11 mouse cellular contexts compared by ENCODE assay signal in genomic region chr7:112787281-112787680, GRCm38 (mm10).
DNase-seq lines count a peak whose midpoint lies in the region; ATAC-seq lines count a peak whose summit lies in the region.
"Had no signal": no experiment of that assay in that cellular context is flagged by ENCODE, and none has a peak within 500 bp of the region (broad histone marks: within the 10 kb centered on the region; RNA-seq: fewer than 3 reads in every experiment).

No protein-coding gene starts in this region.

- intact Hi-C loops in heart, postnatal 25 days (cut with DNase I) = no loop called here

- H3K27ac ChIP-seq in heart, embryonic 16.5 days (ENCODE audit: low read length) = peak overlapping the region; percentile 17
- peak overlapping the region; percentile 77 for H3K27ac ChIP-seq in midbrain, embryonic 13.5 days
- no peak overlapping the region for H3K27ac ChIP-seq in midbrain, embryonic 11.5 days (ENCODE audit: low read depth, low read length)
- peak overlapping the region; percentile 30 for H3K27ac ChIP-seq in limb, embryonic 11.5 days (replicated peaks; ENCODE audit: low read depth, low read length)

- ATAC-seq in heart, embryonic 16.5 days (replicated peaks; ENCODE audit: extremely low read depth, insufficient read depth, low FRiP score) = no peak
- ATAC-seq in midbrain, embryonic 13.5 days = no peak
- ATAC-seq in midbrain, embryonic 11.5 days (ENCODE audit: low FRiP score) = no peak
- ATAC-seq in limb, embryonic 11.5 days (ENCODE audit: insufficient number of reproducible peaks, low FRiP score, low TSS enrichment, low read depth) = no peak
- ATAC-seq: CD4-positive, CD25-positive, alpha-beta regulatory T cell, adult 4 months had no signal

- H3K9ac ChIP-seq in heart, embryonic 16.5 days (ENCODE audit: low read length) = no peak overlapping the region
- H3K9ac ChIP-seq in midbrain, embryonic 13.5 days (replicated peaks) = no peak overlapping the region
- H3K9ac ChIP-seq in midbrain, embryonic 11.5 days (ENCODE audit: low read length) = no peak overlapping the region
- no peak overlapping the region for H3K9ac ChIP-seq in limb, embryonic 11.5 days (ENCODE audit: low read length)

- H3K4me1 ChIP-seq in heart, embryonic 16.5 days (ENCODE audit: control insufficient read depth, insufficient read depth, low read length) = peaks cover 48% of the 10 kb centered on the region
- peaks cover 43% of the 10 kb centered on the region for H3K4me1 ChIP-seq in midbrain, embryonic 13.5 days (replicated peaks)
- peaks cover 27% of the 10 kb centered on the region for H3K4me1 ChIP-seq in midbrain, embryonic 11.5 days (ENCODE audit: control insufficient read depth, insufficient read depth, low read length)
- H3K4me1 ChIP-seq in limb, embryonic 11.5 days (ENCODE audit: control insufficient read depth, insufficient read depth, low read length) = peaks cover 48% of the 10 kb centered on the region

- WGBS in heart, embryonic 16.5 days = 67% methylated on average over 7 of the region's 7 CpGs
- 64% methylated on average over 7 of the region's 7 CpGs for WGBS in midbrain, embryonic 13.5 days
- 74% methylated on average over 7 of the region's 7 CpGs for WGBS in midbrain, embryonic 11.5 days
- WGBS in limb, embryonic 11.5 days = 81% methylated on average over 7 of the region's 7 CpGs

- no peak overlapping the region for H3K4me2 ChIP-seq in heart, embryonic 16.5 days (ENCODE audit: low read depth, low read length)
- no peak overlapping the region for H3K4me2 ChIP-seq in midbrain, embryonic 13.5 days (replicated peaks)
- H3K4me2 ChIP-seq in midbrain, embryonic 11.5 days = no peak overlapping the region
- no peak overlapping the region for H3K4me2 ChIP-seq in limb, embryonic 11.5 days (ENCODE audit: low read depth, severe bottlenecking)

- H3K4me3 ChIP-seq in heart, embryonic 16.5 days (ENCODE audit: low read length) = no peak overlapping the region
- no peak overlapping the region for H3K4me3 ChIP-seq in midbrain, embryonic 13.5 days (replicated peaks)
- no peak overlapping the region for H3K4me3 ChIP-seq in midbrain, embryonic 11.5 days (ENCODE audit: low read depth, low read length)
- H3K4me3 ChIP-seq in limb, embryonic 11.5 days (ENCODE audit: low read depth, low read length) = no peak overlapping the region

- no peak for DNase-seq in heart, postnatal 25 days (ENCODE audit: low spot score)
- no peak for DNase-seq in midbrain, embryonic 11.5 days (ENCODE audit: low spot score, missing footprints)
- DNase-seq in limb, embryonic 11.5 days (ENCODE audit: low spot score) = no peak
- no peak for DNase-seq in frontal cortex, postnatal 36 days (ENCODE audit: low spot score in 2 of 2)
- DNase-seq in right cerebral cortex, adult 2 months (ENCODE audit: low spot score in 2 of 2) = no peak
- DNase-seq in gastrocnemius, adult 18-20 months (ENCODE audit: low spot score) = no peak
- DNase-seq: retina, postnatal 1 day; thymus, postnatal 36 days had no signal

- H3K27me3 ChIP-seq in heart, embryonic 16.5 days (ENCODE audit: control insufficient read depth, insufficient read depth, low read length) = no peaks in the 10 kb centered on the region
- no peaks in the 10 kb centered on the region for H3K27me3 ChIP-seq in midbrain, embryonic 13.5 days
- no peaks in the 10 kb centered on the region for H3K27me3 ChIP-seq in midbrain, embryonic 11.5 days (ENCODE audit: control insufficient read depth, insufficient read depth, low read length)
- no peaks in the 10 kb centered on the region for H3K27me3 ChIP-seq in limb, embryonic 11.5 days (ENCODE audit: control insufficient read depth, insufficient read depth, low read length)

- no peaks in the 10 kb centered on the region for H3K36me3 ChIP-seq in heart, embryonic 16.5 days (ENCODE audit: control insufficient read depth, insufficient read depth)
- H3K36me3 ChIP-seq in midbrain, embryonic 13.5 days = no peaks in the 10 kb centered on the region
- H3K36me3 ChIP-seq in midbrain, embryonic 11.5 days (ENCODE audit: control insufficient read depth, insufficient read depth, low read length) = no peaks in the 10 kb centered on the region
- H3K36me3 ChIP-seq in limb, embryonic 11.5 days (ENCODE audit: control insufficient read depth, insufficient read depth, low read length) = no peaks in the 10 kb centered on the region

- no peaks in the 10 kb centered on the region for H3K9me3 ChIP-seq in heart, embryonic 16.5 days (replicated peaks; ENCODE audit: control insufficient read depth, low read length)
- H3K9me3 ChIP-seq in midbrain, embryonic 13.5 days = no peaks in the 10 kb centered on the region
- H3K9me3 ChIP-seq in midbrain, embryonic 11.5 days (ENCODE audit: control insufficient read depth, low read length) = no peaks in the 10 kb centered on the region
- H3K9me3 ChIP-seq in limb, embryonic 11.5 days (ENCODE audit: control insufficient read depth, low read length) = no peaks in the 10 kb centered on the region
